Mouse (Mus musculus): ENCODE measurements at regions not wholly inside any gene's neighbourhood (a gene's known extent, or its start where the extent isn't known, plus 50 kb on each side); places are given as distances from the start of the nearest gene placed in this dataset.

- dilution Hi-C loops (cut with MboI; ENCODE audit: extremely low pct_ligation_motif_present, extremely low pct_unique_long_range_greater_than_20kb, low sequenced_read_pairs): no loop called here
- no peak overlapping the region for H3K27ac ChIP-seq (ENCODE audit: insufficient read depth, low read depth)
- peaks cover 93% of the 10 kb centered on the region for H3K27me3 ChIP-seq (replicated peaks)
- H3K4me3 ChIP-seq (replicated peaks in 1 of 3; ENCODE audit: low read depth in 2 of 3, low read length in 2 of 3, poor library complexity in 1 of 3): no peak overlapping the region
- no peak overlapping the region for H3K9ac ChIP-seq (ENCODE audit: insufficient read depth, low read depth)
- no peaks in the 10 kb centered on the region for H3K4me1 ChIP-seq (ENCODE audit: control insufficient read depth in 1 of 2, insufficient read depth in 2 of 2)
- no peaks in the 10 kb centered on the region for H3K79me2 ChIP-seq (replicated peaks; ENCODE audit: control insufficient read depth, extremely low read depth, insufficient read depth, poor library complexity, severe bottlenecking)
- H3K9me3 ChIP-seq (replicated peaks; ENCODE audit: low read length): no peaks in the 10 kb centered on the region
- in situ Hi-C loops (cut with MboI; ENCODE audit: low pct_ligation_motif_present, low pct_unique_long_range_greater_than_20kb, low sequenced_read_pairs): no loop called here
- H3K4me2 ChIP-seq (ENCODE audit: insufficient read depth, low read depth, poor library complexity, severe bottlenecking): no peak overlapping the region
- no peaks in the 10 kb centered on the region for H3K36me3 ChIP-seq (replicated peaks in 1 of 2; ENCODE audit: control insufficient read depth in 1 of 2, insufficient read depth in 1 of 2, low read length in 1 of 2)
- TF ChIP-seq PAX5 (IDR thresholded peaks at IDR 0.05; ENCODE audit: low read length): no peak
- no peak for TF ChIP-seq JUND (conservative IDR thresholded peaks at IDR 0.05; ENCODE audit: low read depth, low read length)
- TF ChIP-seq POLR2A (IDR thresholded peaks at IDR 0.05; ENCODE audit: low read depth, low read length): no peak
- no peak for TF ChIP-seq CHD2 (IDR thresholded peaks at IDR 0.05; ENCODE audit: low read length)
- no peak for TF ChIP-seq TBP (conservative IDR thresholded peaks at IDR 0.05; ENCODE audit: low read depth, low read length)
- TF ChIP-seq JUN (IDR thresholded peaks at IDR 0.05; ENCODE audit: insufficient read depth, low read depth, low read length): no peak
- TF ChIP-seq BHLHE40 (IDR thresholded peaks at IDR 0.05; ENCODE audit: low read depth, low read length): no peak
- TF ChIP-seq UBTF (IDR thresholded peaks at IDR 0.05; ENCODE audit: low read depth, low read length): no peak
- TF ChIP-seq MEF2A (IDR thresholded peaks at IDR 0.05; ENCODE audit: borderline replicate concordance, low read depth, low read length): no peak
- TF ChIP-seq EP300 (IDR thresholded peaks at IDR 0.05; ENCODE audit: low read length): no peak
- no peak for TF ChIP-seq GABPA (IDR thresholded peaks at IDR 0.05; ENCODE audit: insufficient replicate concordance, low read depth, low read length)
- peak; percentile 88 to 89 for TF ChIP-seq CTCF (conservative IDR thresholded peaks at IDR 0.05 in 1 of 2, IDR thresholded peaks at IDR 0.05 in 1 of 2; ENCODE audit: low read depth in 2 of 2, low read length in 2 of 2)
- TF ChIP-seq MXI1 (IDR thresholded peaks at IDR 0.05; ENCODE audit: low read depth, low read length): no peak
- TF ChIP-seq SMC3 (IDR thresholded peaks at IDR 0.05; ENCODE audit: low read depth, low read length): peak; percentile 83
- TF ChIP-seq E2F4 (IDR thresholded peaks at IDR 0.05; ENCODE audit: insufficient replicate concordance, low read depth, low read length): no peak
- no peak for TF ChIP-seq MAFK (IDR thresholded peaks at IDR 0.05; ENCODE audit: insufficient replicate concordance, low read length)
- peak; percentile 33; the same call in 1 of the 2 replicates for TF ChIP-seq NELFE (IDR thresholded peaks at IDR 0.05; ENCODE audit: low read depth, low read length)
- TF ChIP-seq HCFC1 (IDR thresholded peaks at IDR 0.05; ENCODE audit: low read depth, low read length): no peak
- no peak for TF ChIP-seq TCF12 (IDR thresholded peaks at IDR 0.05; ENCODE audit: low read depth, low read length)
- no peak for TF ChIP-seq MAX (IDR thresholded peaks at IDR 0.05; ENCODE audit: low read length)
- no peak for TF ChIP-seq MAZ (IDR thresholded peaks at IDR 0.05; ENCODE audit: low read depth, low read length)
- no peak for TF ChIP-seq ZKSCAN1 (IDR thresholded peaks at IDR 0.05; ENCODE audit: borderline replicate concordance, low read depth, low read length)
- no peak for TF ChIP-seq KAT2A (IDR thresholded peaks at IDR 0.05; ENCODE audit: insufficient replicate concordance, low read length)
- no peak for TF ChIP-seq MYC (IDR thresholded peaks at IDR 0.05; ENCODE audit: low read depth, low read length)
- no peak for TF ChIP-seq SIN3A (IDR thresholded peaks at IDR 0.05; ENCODE audit: low read length)
- TF ChIP-seq ZC3H11A (IDR thresholded peaks at IDR 0.05; ENCODE audit: low read depth, low read length): peak; percentile 60
- no peak for TF ChIP-seq USF2 (conservative IDR thresholded peaks at IDR 0.05; ENCODE audit: low read depth, low read length)
- peak; percentile 85 for TF ChIP-seq RAD21 (IDR thresholded peaks at IDR 0.05; ENCODE audit: low read depth, low read length)
- DNase-seq (ENCODE audit: extremely low read depth): peak; percentile 61
Observed at GRCm38 (mm10) chr4:131486821-131487220, 351.3 kb downstream of the Ptpru start.

Data from CH12.LX (cell line).